Mouse (Mus musculus) gastrocnemius, postnatal 36 days (tissue): ENCODE data around the gene Tas2r139. TPM values are rescaled to one million over a fixed set of nuclear protein-coding genes. Genes with fewer than 3 reads are reported as not detected.
"Not testable (repeated sequence)": the region's sequence is repeated elsewhere in the genome, so short reads cannot be mapped to it uniquely, and the experiment has no call there.

ENCODE experiments used
- DNase-seq, 2 experiments: peaks; one replicate each; pipeline ENCODE4 v3.0.0; 2022
- intact Hi-C: fragments of 180-260 bp; cut with DNase I; formaldehyde crosslinking; loops from one replicate; pipeline ENCODE4 v1.15.1; 2025
- long read RNA-seq, 2 experiments: library from polyadenylated mRNA; stranded (forward); transcript quantifications; one replicate each; pipeline ENCODE4 v2.0.0; 2021
- total RNA-seq, 2 experiments: library from RNA; stranded (reverse); gene quantifications; 2 replicates each; pipeline ENCODE4 v1.2.3; 2021

Gene Tas2r139
- not detected for total RNA-seq
- long read RNA-seq, experiment 1: 0 reads
- long read RNA-seq, experiment 2: 0 reads

- intact Hi-C loops: no loop called here
- DNase-seq: no peak
These were observed at the start of gene Tas2r139 for GRCm38 (mm10) chr6:42140636-42141035. Gene Tas2r139 (plus strand): TSS chr6:42140936.

- intact Hi-C loops, DNase-seq: not testable (repeated sequence)
These were observed 10.4 kb downstream of the Tas2r139 start for GRCm38 (mm10) chr6:42151115-42151514.

- no peak for DNase-seq
- intact Hi-C loops: no loop called here
These were observed 41.7 kb downstream of the Tas2r139 start for GRCm38 (mm10) chr6:42182462-42182861.

- no peak for DNase-seq
- intact Hi-C loops: no loop called here
These were observed 45.5 kb downstream of the Tas2r139 start for GRCm38 (mm10) chr6:42186230-42186629.

Other genes starting within 250 kb of the Tas2r139 start
- not detected for gene Sval1, start 189.3 kb upstream of the Tas2r139 start, total RNA-seq
- not detected for gene Sval3, start 172.8 kb upstream of the Tas2r139 start, total RNA-seq
- gene Sva, start 102.5 kb upstream of the Tas2r139 start, total RNA-seq: not detected
- not detected for gene Tas2r144, start 74.4 kb downstream of the Tas2r139 start, total RNA-seq
- 10 to 100 TPM; 23.8 to 44.0 TPM for gene Gstk1, start 105.0 kb downstream of the Tas2r139 start, total RNA-seq
- under 1 TPM in 1 of 2 experiments, not detected in 1; 0.30 TPM for gene Tmem139, start 121.0 kb downstream of the Tas2r139 start, total RNA-seq
- gene Casp2, start 124.0 kb downstream of the Tas2r139 start, total RNA-seq: 1 to 10 TPM; 5.3 to 5.5 TPM
- gene Clcn1, start 145.7 kb downstream of the Tas2r139 start, total RNA-seq: 100 to 1,000 TPM; 134 to 146 TPM
- gene Fam131b, start 183.7 kb downstream of the Tas2r139 start, total RNA-seq: under 1 TPM; 0.25 to 0.26 TPM
- 10 to 100 TPM; 21.9 to 26.6 TPM for gene Zyx, start 208.7 kb downstream of the Tas2r139 start, total RNA-seq
- gene Epha1, start 232.3 kb downstream of the Tas2r139 start, total RNA-seq: under 1 TPM in 1 of 2 experiments, not detected in 1; 0.10 TPM